Mouse (Mus musculus): ENCODE data around the gene Vapb. TPM values are rescaled to one million over a fixed set of nuclear protein-coding genes. Genes with fewer than 3 reads are reported as not detected.

Vapb gene
- polyA plus RNA-seq, 1 experiment from 2014 or later, result 251 TPM

DNA sequence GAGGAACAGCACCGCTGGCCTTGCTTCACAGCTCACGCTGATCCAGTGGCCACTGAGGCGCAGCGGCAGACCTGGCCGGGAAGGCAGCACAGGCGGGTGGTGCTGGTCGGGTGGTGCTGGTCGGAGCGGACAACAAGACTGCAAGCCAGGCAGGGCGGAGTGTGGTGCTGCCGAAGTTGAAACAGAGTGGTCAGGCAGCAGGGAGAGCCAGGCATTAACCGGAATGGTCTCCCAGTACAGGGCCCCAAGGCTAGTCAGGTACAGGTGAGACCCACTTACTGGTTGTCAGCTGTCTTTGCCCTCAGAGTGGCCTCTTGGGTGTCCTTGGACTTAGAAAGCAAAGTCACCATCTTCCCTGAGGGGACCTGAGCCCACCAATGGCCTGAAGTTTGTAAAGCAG lies 56.7 kb downstream of the Vapb start:
- 96% methylated on average over 11 of the region's 12 CpGs for WGBS (ENCODE audit: missing documents)
- Histone ChIP-seq H3K4me3 (ENCODE audit: inconsistent target) (no peak overlapping the region), H3K79me2 (ENCODE audit: inconsistent target) (no peaks in the 10 kb centered on the region), H3K36me3 (ENCODE audit: inconsistent target) (no peaks in the 10 kb centered on the region), H3K27ac (no peak overlapping the region)

DNA sequence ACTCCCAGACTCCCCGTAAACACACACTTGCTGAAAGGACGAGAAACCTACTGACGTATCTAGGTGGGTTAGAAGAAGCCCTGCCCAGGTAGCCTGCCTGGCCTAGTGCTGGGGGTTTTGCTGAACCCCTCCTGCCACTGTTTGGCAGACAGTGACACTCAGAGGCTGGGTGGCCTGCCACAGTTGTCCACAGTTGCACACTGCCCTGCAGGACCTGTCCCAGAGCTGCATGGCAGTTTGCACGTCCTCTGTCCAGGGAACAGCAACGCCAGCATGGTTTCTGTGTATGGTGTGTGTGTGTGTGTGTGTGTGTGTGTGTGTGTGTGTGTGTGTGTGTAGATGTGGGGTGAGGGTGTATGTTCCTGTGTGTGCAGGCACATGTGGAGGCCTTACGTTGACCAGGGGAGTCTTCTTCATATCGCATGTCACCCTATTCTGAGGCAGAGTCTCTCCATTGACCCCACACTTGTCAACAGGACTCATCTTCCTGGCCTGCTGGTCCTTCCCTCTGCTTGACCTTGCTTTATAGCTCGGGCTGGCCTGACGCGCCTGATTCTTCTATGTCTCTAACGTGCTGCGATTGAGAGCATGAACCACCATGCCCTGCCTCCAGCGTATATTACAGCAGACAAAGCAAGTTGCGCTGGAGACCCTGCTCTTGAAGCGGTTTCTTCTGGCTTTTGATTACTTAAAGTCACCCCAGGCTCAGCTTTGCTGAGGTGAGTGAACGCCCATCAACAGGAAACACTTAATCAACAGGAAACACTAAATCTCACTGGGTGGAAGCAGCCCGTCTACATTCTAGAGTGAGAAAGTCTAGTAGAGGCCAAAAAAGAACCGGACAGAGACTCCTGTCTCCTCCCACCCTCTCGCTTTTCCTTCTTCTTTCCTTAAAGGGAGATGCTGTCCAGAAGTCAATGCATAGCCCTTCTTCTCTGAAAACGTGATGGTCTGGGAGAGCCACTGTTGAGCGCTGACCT lies 57.5 kb downstream of the Vapb start:
- H3K4me3 ChIP-seq (ENCODE audit: inconsistent target), result no peak overlapping the region
- no peaks in the 10 kb centered on the region for H3K36me3 ChIP-seq (ENCODE audit: inconsistent target)
- WGBS (ENCODE audit: missing documents), result 51% methylated on average over 19 of the region's 21 CpGs
- no peak overlapping the region for H3K27ac ChIP-seq
- H3K79me2 ChIP-seq (ENCODE audit: inconsistent target), result no peaks in the 10 kb centered on the region

DNA sequence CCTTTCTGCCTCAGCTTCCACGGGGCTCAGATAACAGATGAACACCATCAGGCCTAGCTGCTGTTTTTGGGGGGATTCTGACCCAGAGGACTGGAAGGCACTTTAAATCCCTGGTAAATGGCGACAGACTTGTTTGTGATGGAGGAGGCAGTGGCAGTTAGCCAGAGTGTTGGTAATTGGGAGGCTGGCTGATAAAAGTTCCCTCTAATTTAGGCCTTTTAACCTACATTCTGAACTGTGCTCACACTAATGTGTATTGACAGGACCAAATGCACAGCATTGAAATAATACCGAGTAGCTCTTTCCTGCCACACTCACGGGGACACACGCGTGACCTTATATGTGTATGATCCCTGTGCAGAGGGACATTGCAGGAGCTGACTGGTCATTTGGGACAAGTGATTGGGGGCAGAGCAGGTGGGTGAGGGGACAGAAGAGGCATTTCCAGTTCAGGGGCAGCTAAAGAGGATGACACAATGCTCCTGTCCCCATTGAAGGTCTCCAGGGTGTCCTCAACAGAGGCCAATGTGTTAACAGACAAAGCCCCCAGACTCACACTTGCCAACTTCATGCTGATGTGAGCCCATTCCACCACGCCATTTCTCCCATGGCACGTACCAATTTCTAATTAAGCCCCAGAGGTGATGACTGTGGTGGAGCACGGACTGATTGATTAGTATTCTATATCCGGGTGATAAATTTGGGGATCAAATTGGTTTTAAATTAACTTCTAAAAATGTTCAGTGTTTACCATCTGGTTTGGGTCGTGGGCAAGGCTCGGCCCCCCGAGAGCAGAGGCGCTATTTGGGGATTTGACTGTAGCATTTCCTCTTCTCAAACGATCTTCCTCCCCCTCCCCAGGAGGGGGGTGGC lies 58.7 kb downstream of the Vapb start:
- no peak overlapping the region for H3K4me3 ChIP-seq (ENCODE audit: inconsistent target)
- no peaks in the 10 kb centered on the region for H3K36me3 ChIP-seq (ENCODE audit: inconsistent target)
- 65% methylated on average over 15 of the region's 15 CpGs for WGBS (ENCODE audit: missing documents)
- no peaks in the 10 kb centered on the region for H3K79me2 ChIP-seq (ENCODE audit: inconsistent target)
- H3K27ac ChIP-seq, result no peak overlapping the region

DNA sequence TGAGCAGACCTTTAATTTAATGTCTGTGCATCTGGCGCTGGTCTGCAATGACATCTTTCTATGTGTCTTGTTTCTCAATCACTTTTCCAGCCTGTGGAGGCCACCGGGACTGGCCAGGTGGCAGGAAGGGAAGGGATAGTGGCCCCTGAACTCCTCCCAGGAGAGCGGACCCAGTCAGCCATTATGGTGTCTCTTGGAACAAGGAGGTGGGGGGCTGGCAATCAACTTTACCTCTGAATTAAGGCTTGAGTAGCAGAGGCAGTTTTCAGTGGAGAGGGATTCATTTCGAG lies 59.3 kb downstream of the Vapb start:
- WGBS (ENCODE audit: missing documents), result 80% methylated on average over 4 of the region's 4 CpGs
- Histone ChIP-seq H3K27ac (no peak overlapping the region), H3K36me3 (ENCODE audit: inconsistent target) (no peaks in the 10 kb centered on the region), H3K4me3 (ENCODE audit: inconsistent target) (no peak overlapping the region), H3K79me2 (ENCODE audit: inconsistent target) (no peaks in the 10 kb centered on the region)

DNA sequence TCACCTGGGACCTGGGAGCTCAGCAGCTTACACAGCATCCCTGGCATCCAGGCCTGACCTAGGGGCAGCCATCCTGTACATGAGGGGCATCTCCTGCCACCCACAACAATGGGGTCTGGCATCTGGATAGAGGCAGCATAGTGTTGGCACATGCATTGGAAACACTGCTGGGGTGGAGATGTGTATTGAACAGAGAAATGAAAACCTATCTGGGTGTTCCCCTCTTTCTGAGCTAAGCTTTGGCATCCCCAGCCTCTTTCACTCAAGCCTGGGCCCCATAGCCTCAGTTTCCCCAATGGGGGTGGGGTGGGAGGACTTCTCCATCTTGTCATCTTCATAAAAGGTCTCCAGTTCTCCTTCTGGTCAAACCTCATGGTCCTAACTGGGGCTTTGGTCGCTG lies 62.2 kb downstream of the Vapb start:
- Histone ChIP-seq H3K79me2 (ENCODE audit: inconsistent target) (no peaks in the 10 kb centered on the region), H3K4me3 (ENCODE audit: inconsistent target) (no peak overlapping the region), H3K27ac (no peak overlapping the region), H3K36me3 (ENCODE audit: inconsistent target) (no peaks in the 10 kb centered on the region)
- WGBS (ENCODE audit: missing documents), result 92% methylated on average over 1 of the region's 1 CpGs

DNA sequence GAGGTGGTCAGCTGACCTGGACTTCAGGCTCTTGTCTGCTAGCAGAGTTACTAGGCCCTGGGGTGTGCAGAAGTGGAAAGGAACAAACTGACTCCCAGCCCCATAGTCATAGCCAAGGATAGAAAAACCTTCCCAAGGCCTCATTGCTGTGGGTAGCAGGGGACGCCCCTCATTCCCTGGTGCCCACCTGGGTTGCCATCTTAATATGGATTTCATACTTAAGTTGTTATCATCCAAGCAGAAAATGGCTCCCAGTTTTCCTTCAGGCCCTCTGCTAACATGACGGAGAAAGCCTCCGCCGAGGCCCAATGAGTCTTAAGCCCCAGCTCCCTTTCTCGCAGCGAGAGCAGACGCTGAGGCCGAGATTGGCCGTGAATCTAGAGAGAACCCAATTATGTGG lies 63.3 kb downstream of the Vapb start:
- Histone ChIP-seq H3K79me2 (ENCODE audit: inconsistent target) (no peaks in the 10 kb centered on the region), H3K4me3 (ENCODE audit: inconsistent target) (no peak overlapping the region), H3K27ac (no peak overlapping the region), H3K36me3 (ENCODE audit: inconsistent target) (no peaks in the 10 kb centered on the region)
- WGBS (ENCODE audit: missing documents), result 98% methylated on average over 9 of the region's 9 CpGs

GRCm38 (mm10) chr2:173801405-173801876 lies 64.1 kb downstream of the Vapb start:
- WGBS (ENCODE audit: missing documents), result 87% methylated on average over 11 of the region's 11 CpGs
- no peak overlapping the region for H3K4me3 ChIP-seq (ENCODE audit: inconsistent target)
- H3K79me2 ChIP-seq (ENCODE audit: inconsistent target), result no peaks in the 10 kb centered on the region
- no peak overlapping the region for H3K27ac ChIP-seq
- H3K36me3 ChIP-seq (ENCODE audit: inconsistent target), result no peaks in the 10 kb centered on the region

DNA sequence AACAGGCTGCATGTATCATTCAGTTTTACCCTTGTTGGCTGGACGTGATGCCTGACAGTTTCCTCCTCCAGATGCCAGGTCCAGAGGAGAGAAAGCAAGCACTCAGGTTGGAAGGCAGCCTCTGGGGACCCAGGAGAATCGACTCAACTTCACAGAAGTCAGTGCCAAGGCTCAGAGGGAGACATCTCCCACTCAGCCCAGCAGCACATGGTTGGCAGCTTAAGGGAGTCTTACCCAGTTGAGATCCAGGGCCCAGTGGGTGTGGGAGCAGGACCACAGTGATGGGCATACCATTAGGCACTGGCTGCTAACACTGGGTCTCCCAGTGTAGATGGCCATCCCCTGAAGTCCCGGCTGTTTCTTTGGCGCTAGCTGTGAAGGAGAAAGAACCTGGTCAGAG lies 64.9 kb downstream of the Vapb start:
- no peaks in the 10 kb centered on the region for H3K36me3 ChIP-seq (ENCODE audit: inconsistent target)
- no peak overlapping the region for H3K27ac ChIP-seq
- no peaks in the 10 kb centered on the region for H3K79me2 ChIP-seq (ENCODE audit: inconsistent target)
- no peak overlapping the region for H3K4me3 ChIP-seq (ENCODE audit: inconsistent target)
- WGBS (ENCODE audit: missing documents), result 91% methylated on average over 4 of the region's 4 CpGs

DNA sequence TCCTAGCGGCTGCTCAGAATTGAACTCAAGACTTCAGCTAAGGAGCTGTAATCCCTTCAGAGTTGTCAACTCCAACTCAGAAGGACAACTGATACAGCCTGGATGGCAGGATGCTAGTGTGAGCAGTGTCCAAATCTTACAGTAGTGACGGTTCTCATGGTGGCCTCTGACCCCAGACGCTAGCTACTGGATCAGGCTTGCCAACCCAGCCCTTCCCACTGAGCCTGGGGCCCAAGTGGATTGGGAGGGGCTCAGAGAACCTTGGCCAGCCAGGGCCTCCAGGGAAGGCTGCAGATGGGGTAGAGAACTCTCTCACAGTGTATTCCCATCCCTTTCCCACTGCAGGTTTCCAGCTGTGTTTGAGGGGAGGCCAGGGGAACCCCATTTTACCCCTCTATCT lies 65.6 kb downstream of the Vapb start:
- Histone ChIP-seq H3K4me3 (ENCODE audit: inconsistent target) (no peak overlapping the region), H3K79me2 (ENCODE audit: inconsistent target) (no peaks in the 10 kb centered on the region), H3K27ac (no peak overlapping the region), H3K36me3 (ENCODE audit: inconsistent target) (no peaks in the 10 kb centered on the region)
- 80% methylated on average over 3 of the region's 3 CpGs for WGBS (ENCODE audit: missing documents)

GRCm38 (mm10) chr2:173803827-173804226 lies 66.5 kb downstream of the Vapb start:
- Histone ChIP-seq H3K4me3 (ENCODE audit: inconsistent target) (no peak overlapping the region), H3K79me2 (ENCODE audit: inconsistent target) (no peaks in the 10 kb centered on the region), H3K36me3 (ENCODE audit: inconsistent target) (no peaks in the 10 kb centered on the region), H3K27ac (no peak overlapping the region)
- WGBS (ENCODE audit: missing documents), result 96% methylated on average over 11 of the region's 11 CpGs

- Histone ChIP-seq H3K4me3 (ENCODE audit: inconsistent target) (no peak overlapping the region), H3K79me2 (ENCODE audit: inconsistent target) (no peaks in the 10 kb centered on the region), H3K27ac (no peak overlapping the region), H3K36me3 (ENCODE audit: inconsistent target) (no peaks in the 10 kb centered on the region)
- WGBS (ENCODE audit: missing documents), result 72% methylated on average over 7 of the region's 7 CpGs
Measured at GRCm38 (mm10) chr2:173806621-173807020, 69.3 kb downstream of the Vapb start.

DNA sequence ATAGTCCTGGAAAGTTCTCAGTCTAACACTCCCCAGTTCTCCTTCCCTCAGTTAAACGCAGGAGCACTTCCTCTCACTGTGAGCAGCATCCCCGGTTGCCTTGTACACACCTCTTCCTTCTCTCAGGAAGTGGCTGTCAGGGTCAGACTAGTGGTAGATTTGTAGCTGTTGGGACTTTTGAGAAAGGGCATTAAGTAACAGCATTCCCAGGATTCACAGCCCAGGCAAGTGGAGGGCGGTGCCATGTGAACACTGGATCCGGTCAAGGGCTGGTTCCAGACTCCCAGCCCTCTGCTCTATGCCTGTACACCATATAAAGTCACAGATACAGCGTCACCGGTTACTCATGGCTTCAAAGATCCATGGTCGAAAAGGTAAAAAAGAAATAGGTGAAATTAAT lies 71.6 kb downstream of the Vapb start:
- Histone ChIP-seq H3K27ac (no peak overlapping the region), H3K36me3 (ENCODE audit: inconsistent target) (no peaks in the 10 kb centered on the region), H3K79me2 (ENCODE audit: inconsistent target) (no peaks in the 10 kb centered on the region), H3K4me3 (ENCODE audit: inconsistent target) (no peak overlapping the region)
- 58% methylated on average over 7 of the region's 7 CpGs for WGBS (ENCODE audit: missing documents)

DNA sequence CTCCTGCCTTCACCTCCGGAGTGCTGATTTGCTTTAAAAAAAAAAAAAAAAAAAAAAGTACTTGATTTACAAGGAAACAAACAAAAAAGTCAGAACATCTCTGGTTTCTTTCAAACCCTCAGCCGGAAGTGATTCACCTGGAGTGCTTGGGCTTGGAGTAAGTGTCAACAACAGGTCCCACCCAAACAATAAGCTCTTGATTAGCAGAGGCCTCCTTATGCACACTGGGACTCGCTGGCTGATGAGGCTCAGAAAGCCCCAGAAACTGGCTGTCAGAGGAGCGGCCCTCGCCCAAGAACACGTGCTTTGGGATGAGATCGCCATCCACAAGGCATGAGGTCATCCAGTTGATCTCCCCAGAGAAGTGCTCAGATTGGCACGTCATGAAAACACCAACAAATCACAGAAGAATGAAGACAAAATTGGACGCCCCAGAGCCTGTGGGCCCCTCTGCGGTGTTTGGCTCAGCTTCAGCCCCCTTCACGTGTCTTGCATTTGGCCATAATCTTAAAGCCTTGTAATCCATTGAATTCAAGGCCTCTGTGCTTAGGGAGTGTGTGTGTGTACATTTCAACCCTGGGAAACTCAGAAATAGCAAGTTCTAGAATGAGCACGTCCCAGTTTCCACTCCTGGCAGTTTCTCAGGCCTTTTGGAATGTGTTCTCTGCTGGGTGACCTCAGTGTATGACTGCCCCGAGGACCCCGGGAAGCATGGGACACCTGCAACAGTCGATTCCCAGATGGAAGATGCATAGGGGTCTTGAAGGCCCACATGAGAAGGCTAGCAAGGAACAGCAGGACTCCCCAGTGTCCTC lies 72.9 kb downstream of the Vapb start:
- H3K4me3 ChIP-seq (ENCODE audit: inconsistent target), result no peak overlapping the region
- no peaks in the 10 kb centered on the region for H3K79me2 ChIP-seq (ENCODE audit: inconsistent target)
- WGBS (ENCODE audit: missing documents), result 89% methylated on average over 15 of the region's 15 CpGs
- no peak overlapping the region for H3K27ac ChIP-seq
- H3K36me3 ChIP-seq (ENCODE audit: inconsistent target), result no peaks in the 10 kb centered on the region

GRCm38 (mm10) chr2:173810851-173811130 lies 73.5 kb downstream of the Vapb start:
- WGBS (ENCODE audit: missing documents), result 86% methylated on average over 5 of the region's 5 CpGs
- H3K36me3 ChIP-seq (ENCODE audit: inconsistent target), result no peaks in the 10 kb centered on the region
- no peak overlapping the region for H3K27ac ChIP-seq
- no peaks in the 10 kb centered on the region for H3K79me2 ChIP-seq (ENCODE audit: inconsistent target)
- no peak overlapping the region for H3K4me3 ChIP-seq (ENCODE audit: inconsistent target)

Measured in macrophage (primary cell).